Mouse (Mus musculus) heart, embryonic 15.5 days (tissue): Measurements from ENCODE around the gene Enc1. TPM values are rescaled to one million over a fixed set of nuclear protein-coding genes. Genes with fewer than 3 reads are reported as not detected.
A peak's percentile ranks its signal among the peaks of the same experiment; 100 is the strongest.

ENCODE experiments used
- ATAC-seq: fragments of 200-750 bp; cut with Nextera tagmentation; replicated peaks from 2 replicates; pipeline ENCODE4 v1.8.0; 2017; ENCODE audit warnings: low read depth, moderate TSS enrichment; ENCODE audit not compliant: insufficient number of reproducible peaks, insufficient read depth, low FRiP score
- H3K27ac ChIP-seq: fragments of 300-500 bp; sonication (generic); 2 replicates; pipeline ENCODE4 v1.5.1; 2015; ENCODE audit warnings: mild to moderate bottlenecking, inconsistent platforms
- H3K27me3 ChIP-seq: fragments of 300-500 bp; sonication (generic); 2 replicates; pipeline ENCODE4 v1.6.1; 2015; ENCODE audit warnings: inconsistent platforms
- H3K36me3 ChIP-seq: fragments of 300-500 bp; sonication (generic); 2 replicates; pipeline ENCODE4 v1.6.1; 2015; ENCODE audit warnings: mild to moderate bottlenecking, inconsistent platforms
- H3K4me1 ChIP-seq: fragments of 300-500 bp; sonication (generic); replicated peaks from 2 replicates; pipeline ENCODE4 v1.6.1; 2015; ENCODE audit warnings: inconsistent platforms
- H3K4me2 ChIP-seq: fragments of 300-500 bp; sonication (generic); 2 replicates; pipeline ENCODE4 v1.6.1; 2015; ENCODE audit warnings: inconsistent platforms, mild to moderate bottlenecking, moderate library complexity
- H3K4me3 ChIP-seq: fragments of 300-500 bp; sonication (generic); 2 replicates; pipeline ENCODE4 v1.5.1; 2015; ENCODE audit warnings: mild to moderate bottlenecking, inconsistent platforms
- H3K9ac ChIP-seq: fragments of 300-500 bp; sonication (generic); 2 replicates; pipeline ENCODE4 v1.6.1; 2015; ENCODE audit warnings: mild to moderate bottlenecking, inconsistent platforms
- H3K9me3 ChIP-seq: fragments of 300-500 bp; sonication (generic); replicated peaks from 2 replicates; pipeline ENCODE4 v1.6.1; 2016; ENCODE audit warnings: inconsistent platforms
- WGBS: fragments of 180-500 bp; shearing (Covaris S2); methylation state at CpG from one replicate; pipeline ENCODE4 v1.1.7; 2015; ENCODE audit warnings: mixed read lengths; 5-methylcytosine and 5-hydroxymethylcytosine counted together
- polyA plus RNA-seq: library from polyadenylated mRNA; unstranded; fragments of >200 nt; fragmentation: Nextera tagmentation; extraction: Ambion mirVana; gene quantifications from 2 replicates; pipeline ENCODE4 v1.2.1, GENCODE M21; 2015

Gene Enc1
- polyA plus RNA-seq, 1 experiment from 2014 or later, result 4.0 TPM

DNA sequence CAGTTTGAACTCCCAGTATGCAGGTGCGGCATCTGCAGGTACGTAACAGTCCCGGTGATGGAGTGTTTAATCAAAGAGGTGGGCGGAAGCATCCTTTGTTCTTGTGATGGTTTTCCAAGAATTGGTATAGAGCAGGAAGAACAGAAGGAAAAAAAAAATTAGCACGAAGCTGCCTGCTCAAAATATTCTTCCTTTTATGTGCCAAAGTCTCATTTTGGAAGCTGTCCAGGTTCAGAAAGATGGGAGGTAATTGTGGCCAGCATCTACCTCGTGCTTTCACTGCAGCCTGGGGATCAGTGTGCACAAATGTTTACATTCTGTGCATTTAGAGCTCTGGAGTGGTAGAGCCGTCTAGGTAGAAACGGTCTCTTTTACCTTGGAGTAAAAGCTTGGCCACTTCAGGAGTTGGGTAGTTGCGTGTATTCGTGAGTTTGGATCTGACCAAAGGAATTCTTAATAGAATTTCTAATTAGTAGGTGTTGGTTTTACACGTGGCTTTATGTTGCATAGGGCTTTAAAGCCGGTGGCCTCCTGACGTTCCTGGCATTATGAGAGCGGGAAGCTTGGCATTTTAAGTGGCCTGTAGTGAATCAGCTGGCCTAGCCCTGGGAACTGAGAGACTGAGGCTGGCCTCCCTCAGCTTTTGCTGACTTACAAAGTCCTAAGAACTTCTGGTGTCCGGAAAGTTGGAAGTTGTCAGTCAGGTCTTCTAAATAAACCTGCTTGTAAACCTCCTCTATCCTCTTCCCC, 3.2 kb downstream of the Enc1 start:
- 44% methylated on average over 15 of the region's 15 CpGs for WGBS
- Histone ChIP-seq H3K4me1 (peaks cover 47% of the 10 kb centered on the region), H3K27ac (no peak overlapping the region)

DNA sequence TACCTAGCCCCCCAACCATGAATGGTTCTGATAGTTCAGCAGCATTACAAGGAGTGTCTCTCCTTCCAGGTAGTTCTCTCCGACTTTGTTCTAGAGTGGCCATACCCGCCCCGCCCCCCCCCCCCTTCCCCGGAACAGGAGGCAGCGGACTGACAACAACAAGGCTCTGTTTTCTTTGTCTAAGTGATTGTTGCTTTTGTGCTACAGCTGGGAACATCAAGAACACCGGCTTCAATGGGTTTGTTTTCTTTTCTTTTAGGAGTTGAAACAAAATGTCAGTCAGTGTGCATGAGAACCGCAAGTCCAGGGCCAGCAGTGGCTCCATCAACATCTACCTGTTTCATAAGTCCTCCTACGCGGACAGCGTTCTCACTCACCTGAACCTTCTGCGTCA, 3.8 kb downstream of the Enc1 start:
- WGBS, result 64% methylated on average over 11 of the region's 11 CpGs
- Histone ChIP-seq H3K4me1 (peaks cover 47% of the 10 kb centered on the region), H3K9ac (no peak overlapping the region), H3K27ac (no peak overlapping the region), H3K4me3 (peak overlapping the region; percentile 86), H3K27me3 (no peaks in the 10 kb centered on the region), H3K36me3 (peaks cover 5% of the 10 kb centered on the region; the same call in 1 of the 2 replicates), H3K4me2 (peak overlapping the region; percentile 96), H3K9me3 (no peaks in the 10 kb centered on the region)
- no peak for ATAC-seq

More for the DNA sequence above, 3.2 kb downstream of the Enc1 start:
- Histone ChIP-seq H3K9me3 (no peaks in the 10 kb centered on the region), H3K27me3 (no peaks in the 10 kb centered on the region), H3K9ac (peak overlapping the region; percentile 95; the same call in 1 of the 2 replicates), H3K4me3 (peak overlapping the region; percentile 86), H3K4me2 (peak overlapping the region; percentile 96), H3K36me3 (peaks cover 5% of the 10 kb centered on the region; the same call in 1 of the 2 replicates)
- no peak for ATAC-seq

- H3K27ac ChIP-seq, result no peak overlapping the region
- no peak for ATAC-seq
- H3K4me3 ChIP-seq, result no peak overlapping the region
- WGBS, result 84% methylated on average over 12 of the region's 12 CpGs
- H3K36me3 ChIP-seq, result peaks cover 5% of the 10 kb centered on the region; the same call in 1 of the 2 replicates
- peaks cover 45% of the 10 kb centered on the region for H3K4me1 ChIP-seq
- no peaks in the 10 kb centered on the region for H3K27me3 ChIP-seq
- H3K9me3 ChIP-seq, result no peaks in the 10 kb centered on the region
- H3K9ac ChIP-seq, result no peak overlapping the region
- no peak overlapping the region for H3K4me2 ChIP-seq
These were observed 4.3 kb downstream of the Enc1 start for GRCm38 (mm10) chr13:97245157-97245556.

GRCm38 (mm10) chr13:97246217-97246616, 5.3 kb downstream of the Enc1 start:
- WGBS, result 85% methylated on average over 16 of the region's 16 CpGs
- H3K9me3 ChIP-seq, result no peaks in the 10 kb centered on the region
- no peak overlapping the region for H3K9ac ChIP-seq
- H3K4me1 ChIP-seq, result peaks cover 42% of the 10 kb centered on the region
- H3K36me3 ChIP-seq, result peaks cover 12% of the 10 kb centered on the region; the same call in 1 of the 2 replicates
- no peak overlapping the region for H3K4me3 ChIP-seq
- H3K27ac ChIP-seq, result no peak overlapping the region
- H3K27me3 ChIP-seq, result no peaks in the 10 kb centered on the region
- ATAC-seq, result no peak
- no peak overlapping the region for H3K4me2 ChIP-seq

DNA sequence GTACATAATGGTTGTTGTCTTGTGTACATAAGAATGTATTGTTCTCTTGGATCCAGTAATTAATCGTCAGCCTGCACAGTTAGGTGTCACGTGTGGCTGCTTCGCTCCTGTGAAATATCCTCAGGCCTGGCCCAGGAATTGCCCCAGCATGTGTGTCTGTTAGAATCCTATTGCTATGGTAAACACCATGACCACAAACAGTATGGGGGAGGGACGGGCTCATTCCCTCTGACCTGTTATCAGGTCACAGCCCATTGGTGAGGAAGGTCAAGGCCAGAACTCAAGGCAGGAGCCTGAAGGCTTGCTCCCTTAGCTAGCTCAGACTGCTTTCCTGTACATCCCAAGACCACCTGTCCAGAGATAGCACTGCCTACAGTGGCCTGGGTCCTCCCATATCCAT, 6.8 kb downstream of the Enc1 start:
- no peak for ATAC-seq
- Histone ChIP-seq H3K36me3 (peaks cover 12% of the 10 kb centered on the region; the same call in 1 of the 2 replicates), H3K27ac (no peak overlapping the region), H3K4me1 (peaks cover 38% of the 10 kb centered on the region), H3K27me3 (no peaks in the 10 kb centered on the region), H3K9ac (no peak overlapping the region), H3K4me2 (no peak overlapping the region), H3K9me3 (no peaks in the 10 kb centered on the region), H3K4me3 (no peak overlapping the region)
- 75% methylated on average over 4 of the region's 4 CpGs for WGBS

DNA sequence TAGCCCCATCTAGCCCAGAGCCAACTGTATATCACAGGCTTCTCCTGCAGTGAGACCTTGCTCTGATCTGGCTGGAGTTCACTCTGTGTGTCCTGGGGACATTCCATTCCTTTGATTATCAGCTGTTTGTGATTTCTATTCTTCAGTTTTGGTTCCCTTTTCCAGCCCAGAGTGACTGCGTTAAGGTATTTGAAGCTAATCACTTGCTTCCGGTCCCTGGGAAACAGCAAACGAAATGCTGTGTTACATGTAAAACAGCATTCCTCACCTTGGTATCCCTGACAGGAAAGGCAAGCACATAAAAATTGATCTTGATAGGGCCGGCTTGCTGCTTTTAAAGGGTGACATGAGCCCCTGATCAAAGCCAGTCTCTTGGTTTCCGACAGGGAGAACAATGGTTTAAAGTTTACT, 8.2 kb downstream of the Enc1 start:
- Histone ChIP-seq H3K9me3 (no peaks in the 10 kb centered on the region), H3K4me1 (peaks cover 30% of the 10 kb centered on the region), H3K27ac (peak overlapping the region; percentile 40), H3K4me2 (no peak overlapping the region), H3K9ac (no peak overlapping the region), H3K27me3 (no peaks in the 10 kb centered on the region), H3K36me3 (peaks cover 12% of the 10 kb centered on the region; the same call in 1 of the 2 replicates), H3K4me3 (no peak overlapping the region)
- WGBS, result 18% methylated on average over 5 of the region's 5 CpGs
- no peak for ATAC-seq

GRCm38 (mm10) chr13:97249507-97250078, 8.7 kb downstream of the Enc1 start:
- Histone ChIP-seq H3K9ac (no peak overlapping the region), H3K36me3 (peaks cover 12% of the 10 kb centered on the region; the same call in 1 of the 2 replicates), H3K27ac (peak overlapping the region; percentile 40), H3K9me3 (no peaks in the 10 kb centered on the region), H3K27me3 (no peaks in the 10 kb centered on the region), H3K4me2 (no peak overlapping the region), H3K4me3 (no peak overlapping the region), H3K4me1 (peaks cover 25% of the 10 kb centered on the region)
- no peak for ATAC-seq
- WGBS, result 68% methylated on average over 5 of the region's 5 CpGs

GRCm38 (mm10) chr13:97250148-97250547, 9.2 kb downstream of the Enc1 start:
- no peak for ATAC-seq
- H3K27ac ChIP-seq, result no peak overlapping the region
- WGBS, result 84% methylated on average over 5 of the region's 5 CpGs

DNA sequence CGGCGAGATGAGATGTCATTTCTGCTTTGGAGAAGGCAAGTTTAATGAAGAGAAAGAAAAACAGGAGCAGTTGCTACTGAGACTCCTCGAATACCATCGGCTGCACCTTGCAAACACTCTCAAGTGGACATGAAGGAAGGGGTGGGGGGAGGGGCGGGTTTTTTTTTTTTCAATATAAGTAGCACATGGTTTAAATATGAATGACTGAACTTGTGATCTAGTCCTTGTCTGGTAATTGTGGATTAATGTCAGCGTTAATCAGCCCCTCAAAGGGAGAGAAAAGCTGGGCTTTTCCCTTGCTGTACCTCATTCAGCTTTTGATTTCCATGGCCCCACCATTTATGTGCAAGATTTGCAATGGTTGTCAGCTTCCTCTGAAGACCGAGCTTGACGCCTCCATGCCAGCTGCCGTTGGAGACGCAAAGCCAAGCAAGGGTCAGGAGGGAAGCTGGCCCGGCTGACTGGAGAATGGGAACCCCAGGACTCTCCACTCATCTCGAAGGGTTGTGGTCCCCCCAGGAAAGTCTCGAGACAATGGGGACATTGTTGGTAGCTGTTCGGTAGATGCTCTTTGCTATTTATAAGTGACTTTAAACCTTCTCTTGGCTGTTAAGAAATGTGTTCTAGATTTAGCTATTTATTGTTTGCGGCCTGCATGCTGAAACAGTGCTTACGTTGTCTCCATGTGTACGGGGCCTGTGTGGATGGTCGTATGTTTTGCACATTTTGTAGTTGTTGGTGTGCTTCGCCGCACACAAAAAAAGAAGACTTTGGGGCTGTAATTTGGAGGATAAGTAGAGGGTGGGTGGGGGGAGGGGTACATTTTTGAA, 9.9 kb downstream of the Enc1 start:
- H3K27me3 ChIP-seq, result no peaks in the 10 kb centered on the region
- H3K36me3 ChIP-seq, result peaks cover 12% of the 10 kb centered on the region; the same call in 1 of the 2 replicates
- WGBS, result 81% methylated on average over 20 of the region's 20 CpGs
- H3K4me2 ChIP-seq, result no peak overlapping the region
- no peaks in the 10 kb centered on the region for H3K9me3 ChIP-seq
- H3K4me3 ChIP-seq, result no peak overlapping the region
- no peak for ATAC-seq
- H3K9ac ChIP-seq, result no peak overlapping the region
- H3K27ac ChIP-seq, result no peak overlapping the region
- peaks cover 25% of the 10 kb centered on the region for H3K4me1 ChIP-seq

More at GRCm38 (mm10) chr13:97250148-97250547, 9.2 kb downstream of the Enc1 start:
- Histone ChIP-seq H3K4me3 (no peak overlapping the region), H3K4me1 (peaks cover 25% of the 10 kb centered on the region), H3K9ac (no peak overlapping the region), H3K27me3 (no peaks in the 10 kb centered on the region), H3K36me3 (peaks cover 12% of the 10 kb centered on the region; the same call in 1 of the 2 replicates), H3K9me3 (no peaks in the 10 kb centered on the region), H3K4me2 (no peak overlapping the region)

- ATAC-seq, result no peak
- Histone ChIP-seq H3K4me3 (no peak overlapping the region), H3K27ac (no peak overlapping the region), H3K27me3 (no peaks in the 10 kb centered on the region), H3K9me3 (no peaks in the 10 kb centered on the region), H3K4me2 (no peak overlapping the region), H3K4me1 (peaks cover 25% of the 10 kb centered on the region), H3K9ac (no peak overlapping the region), H3K36me3 (peaks cover 7% of the 10 kb centered on the region; the same call in 1 of the 2 replicates)
- 80% methylated on average over 7 of the region's 7 CpGs for WGBS
These were observed 10.8 kb downstream of the Enc1 start for GRCm38 (mm10) chr13:97251736-97252135.

DNA sequence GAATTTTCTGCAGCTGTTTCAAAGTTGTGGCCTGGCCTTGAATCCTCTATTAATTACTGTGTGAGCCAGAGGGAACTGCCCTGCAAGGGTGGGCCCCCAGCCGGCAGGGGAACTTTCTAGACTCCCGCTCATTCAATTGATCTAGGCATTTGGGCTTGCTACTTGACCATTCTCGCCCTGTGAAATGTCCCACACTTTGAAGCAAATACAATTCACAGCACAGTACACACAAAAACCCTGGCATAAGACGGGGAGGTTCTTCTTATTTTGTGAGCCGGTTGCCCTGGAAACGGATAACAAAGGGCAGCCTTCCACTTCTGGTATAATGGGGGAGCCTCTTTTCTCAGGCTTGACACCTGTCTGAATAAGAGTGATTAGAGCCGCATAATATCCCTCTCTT, 11.6 kb downstream of the Enc1 start:
- peaks cover 7% of the 10 kb centered on the region; the same call in 1 of the 2 replicates for H3K36me3 ChIP-seq
- no peaks in the 10 kb centered on the region for H3K27me3 ChIP-seq
- H3K4me1 ChIP-seq, result peaks cover 25% of the 10 kb centered on the region
- H3K4me3 ChIP-seq, result no peak overlapping the region
- no peak overlapping the region for H3K4me2 ChIP-seq
- H3K9me3 ChIP-seq, result no peaks in the 10 kb centered on the region
- H3K27ac ChIP-seq, result no peak overlapping the region
- no peak overlapping the region for H3K9ac ChIP-seq
- ATAC-seq, result no peak
- 70% methylated on average over 7 of the region's 7 CpGs for WGBS
